Mouse (Mus musculus) C2C12 (cell line): ENCODE data around the gene Ccnb2.

Experiments used
- CTCF ChIP-seq: IDR thresholded peaks from one replicate; pipeline ENCODE4 v1.5.1; 2011; ENCODE audit not compliant: control insufficient read depth, insufficient read depth, insufficient read length
- FOSL1 ChIP-seq: IDR thresholded peaks from one replicate; pipeline ENCODE4 v1.8.0; 2011; ENCODE audit warnings: mild to moderate bottlenecking, low read length; ENCODE audit not compliant: poor library complexity, insufficient read depth, severe bottlenecking
- MYOD1 ChIP-seq: IDR thresholded peaks from one replicate; pipeline ENCODE4 v1.6.1; 2011; ENCODE audit warnings: low read depth; ENCODE audit not compliant: control insufficient read depth, insufficient read length

DNA sequence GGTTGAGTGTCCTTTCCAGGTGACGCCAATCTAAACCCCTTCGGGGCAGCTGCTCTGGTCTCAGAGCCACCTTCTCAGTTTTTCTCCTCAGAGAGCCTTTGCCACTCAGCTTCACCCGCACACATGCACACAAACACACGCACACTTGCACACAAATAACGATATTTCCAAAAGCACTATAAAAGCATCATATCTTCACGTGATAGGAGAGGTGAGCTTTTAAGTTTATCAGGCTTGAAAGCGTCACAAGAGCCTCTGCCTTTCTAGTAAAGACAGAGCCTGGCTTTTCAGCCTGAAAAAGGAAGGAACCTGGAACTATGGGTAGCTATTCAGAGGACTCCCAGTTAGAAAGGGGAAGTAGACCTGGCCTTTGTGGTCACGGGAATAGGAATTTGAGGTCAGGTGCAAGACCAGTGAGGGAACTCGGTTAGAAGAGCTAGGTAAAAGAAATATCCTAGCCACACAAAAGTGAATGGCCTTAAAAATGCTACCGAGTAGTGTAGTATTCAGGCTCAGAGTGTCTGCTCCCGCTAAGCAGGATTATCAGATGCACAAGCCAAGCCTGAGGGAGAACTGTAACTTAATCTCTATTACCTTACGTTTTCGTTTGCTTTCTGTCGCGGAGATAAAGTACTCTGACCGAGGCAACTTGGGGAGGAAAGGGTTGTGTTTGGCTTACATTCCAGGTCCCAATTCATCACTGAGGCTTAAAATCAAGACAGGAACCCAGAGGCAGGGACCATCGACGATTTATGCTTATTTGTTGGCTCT lies 36.2 kb downstream of the Ccnb2 start:
- TF ChIP-seq CTCF = no peak
- no peak for TF ChIP-seq FOSL1
- no peak for TF ChIP-seq MYOD1
